Mouse (Mus musculus) CD4-positive, CD25-positive, alpha-beta regulatory T cell, adult 4 months (primary cell): ENCODE measurements around the gene Stk11. TPM values are rescaled to one million over a fixed set of nuclear protein-coding genes. Genes with fewer than 3 reads are reported as not detected.

Source experiments
- ATAC-seq: one replicate; pipeline ENCODE4 v1.8.0; 2017
- polyA plus RNA-seq, 2 experiments: library from polyadenylated mRNA; unstranded; fragments of 100-300 nt; shearing (Covaris generic); gene quantifications; one replicate each; pipeline ENCODE4 v1.2.1; 2017

The Stk11 gene
- polyA plus RNA-seq, 2 experiments from 2014 or later: 19.2 to 30.7 TPM

DNA sequence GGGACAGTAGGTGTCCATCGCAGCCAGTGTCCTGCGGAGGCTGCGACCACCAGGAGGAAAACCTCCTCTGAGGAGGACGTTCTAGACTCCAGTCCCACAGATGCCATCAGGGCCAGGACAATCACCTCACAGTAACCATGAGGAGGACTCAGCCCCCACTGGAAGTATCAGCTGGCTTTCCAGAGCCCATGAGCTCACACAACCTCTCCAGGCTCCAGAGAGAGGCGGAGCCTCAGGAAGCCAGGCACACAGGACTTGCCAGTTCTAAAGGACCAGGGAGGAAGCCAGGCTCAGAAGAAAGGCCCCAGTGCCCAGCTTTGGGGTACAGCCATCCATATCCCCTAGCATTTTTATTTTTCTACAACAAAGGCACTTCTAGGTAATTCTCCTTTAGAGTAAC lies 20.1 kb upstream of the Stk11 start:
- ATAC-seq: no peak

DNA sequence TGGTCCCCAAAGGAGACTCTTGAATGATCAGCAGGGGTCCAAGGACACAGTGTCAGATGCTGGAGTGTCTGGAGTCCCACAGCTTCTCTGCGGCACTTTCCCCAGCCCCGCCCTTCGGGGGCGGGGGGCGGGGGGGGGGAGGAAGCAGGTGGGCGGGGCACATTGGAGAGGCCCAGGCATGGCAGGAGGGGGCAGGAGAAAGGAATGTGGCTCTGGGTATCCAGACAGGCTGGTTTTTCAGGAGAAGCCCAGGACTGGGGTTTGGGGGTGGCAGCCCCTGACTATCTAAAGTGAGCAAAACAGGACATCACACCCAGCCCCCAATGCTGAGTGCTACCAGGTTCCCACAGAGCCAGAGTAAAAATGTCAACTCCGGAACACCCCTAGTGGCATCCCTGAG lies 18.3 kb upstream of the Stk11 start:
- ATAC-seq: no peak

DNA sequence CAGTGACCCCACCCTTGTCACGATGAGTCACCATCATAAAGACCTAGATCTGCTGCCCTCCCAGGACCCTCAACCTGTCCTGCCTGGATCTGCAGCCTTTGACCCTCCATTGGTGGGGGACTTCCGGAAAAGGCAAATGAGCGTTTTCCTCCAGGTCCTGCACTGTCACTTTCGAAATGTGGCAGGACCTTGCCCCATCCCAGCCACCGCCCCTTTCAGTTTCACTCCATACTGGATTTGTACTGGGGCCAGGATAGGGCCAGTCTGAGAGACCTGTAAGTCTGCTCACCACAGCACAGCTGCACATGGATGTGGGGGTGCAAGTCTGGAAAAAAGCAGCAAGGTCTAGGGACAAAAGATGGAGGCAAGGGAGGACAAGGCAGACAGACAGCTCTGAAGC lies 17.0 kb upstream of the Stk11 start:
- ATAC-seq: no peak

DNA sequence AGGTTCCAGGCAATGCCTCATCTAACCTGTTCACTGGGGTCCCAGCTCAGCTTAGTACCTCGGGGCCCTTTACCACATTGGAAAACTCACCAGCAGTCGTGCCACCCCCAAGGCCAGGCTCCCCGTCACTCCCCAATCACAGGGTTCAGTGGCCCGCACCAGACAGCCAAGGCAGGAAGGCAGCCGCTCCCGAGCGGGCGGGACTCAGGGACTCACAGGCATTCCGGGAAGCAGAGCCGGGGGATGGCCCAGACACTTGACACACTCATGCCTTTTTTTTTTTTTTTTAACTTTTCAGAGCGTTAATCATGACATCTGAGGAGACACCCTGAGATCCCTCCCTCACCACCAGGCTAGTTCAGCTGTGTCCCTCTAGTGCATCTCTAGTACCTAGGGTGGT lies 14.6 kb upstream of the Stk11 start:
- no peak for ATAC-seq

DNA sequence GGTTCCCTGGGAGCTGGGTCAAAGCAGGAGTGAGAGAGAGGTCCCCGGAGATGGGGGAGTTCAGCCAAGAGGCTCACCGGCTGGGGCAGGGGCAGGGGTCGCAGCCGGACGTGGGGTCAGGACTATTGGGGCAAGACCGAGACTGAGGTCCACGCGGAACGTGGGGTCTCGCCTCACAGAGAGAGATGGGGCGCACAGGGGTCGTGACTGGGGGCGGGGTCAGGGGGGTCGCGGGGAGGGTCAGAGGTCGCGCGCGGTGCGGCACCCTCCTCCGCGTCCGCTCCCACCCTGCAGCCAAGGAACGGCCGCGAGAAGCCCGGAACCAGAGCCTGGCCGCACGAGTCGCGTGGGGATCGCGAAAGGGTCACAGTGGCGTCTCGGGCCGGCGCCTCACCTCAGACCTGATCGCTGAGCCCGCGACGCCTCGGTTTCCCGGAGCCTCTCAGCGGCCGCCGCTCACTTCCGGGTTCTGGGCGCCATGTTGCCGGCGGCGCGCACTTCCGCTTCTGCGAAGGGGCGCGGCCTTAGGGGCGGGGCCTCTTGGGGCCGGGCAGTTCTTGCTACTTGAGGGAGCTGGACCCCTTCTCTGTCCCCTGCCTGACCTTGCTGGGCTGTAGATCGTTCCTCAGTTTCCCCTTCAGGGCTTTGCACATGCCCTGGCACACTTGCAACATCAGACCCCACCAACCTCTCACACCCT lies 13.2 kb upstream of the Stk11 start:
- peak; percentile 98 for ATAC-seq

DNA sequence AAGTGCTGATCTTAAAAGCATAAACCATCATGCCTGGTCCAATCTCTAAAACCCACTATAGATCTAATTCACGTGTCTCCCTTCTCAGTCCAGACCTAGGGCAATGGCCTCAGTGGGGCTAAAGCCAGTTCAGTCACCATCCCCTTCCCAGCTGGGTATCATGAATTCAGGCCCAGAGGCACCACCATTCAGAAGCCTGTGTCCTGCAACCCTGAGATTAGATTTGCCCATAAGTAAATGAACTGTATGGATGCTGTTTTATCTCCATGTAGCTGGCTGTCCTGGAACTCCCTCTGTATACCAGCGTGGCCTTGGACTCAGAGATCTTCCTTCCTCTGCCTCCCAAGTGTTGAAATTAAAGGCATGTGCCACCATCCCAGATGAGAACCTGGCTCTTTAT lies 12.6 kb upstream of the Stk11 start:
- no peak for ATAC-seq

DNA sequence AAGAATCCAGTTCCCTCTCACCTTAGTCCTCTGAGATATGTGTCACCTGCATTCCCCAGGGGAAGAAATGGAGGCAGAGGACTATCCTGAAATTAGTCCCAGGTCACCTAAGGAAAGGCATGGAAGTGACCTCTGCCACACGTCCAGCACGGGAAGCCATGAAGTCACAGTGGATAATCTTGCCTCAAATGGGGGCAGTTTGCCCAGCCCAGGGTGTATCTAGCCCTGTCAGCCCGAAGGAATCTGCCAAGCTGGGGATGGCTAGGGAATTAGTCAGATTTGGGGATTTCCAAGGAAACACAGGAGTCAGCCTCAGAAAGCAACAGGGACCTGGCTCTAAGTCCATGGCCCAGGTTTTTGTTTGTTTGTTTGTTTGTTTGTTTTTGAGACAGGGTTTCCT lies 11.4 kb upstream of the Stk11 start:
- ATAC-seq: no peak

DNA sequence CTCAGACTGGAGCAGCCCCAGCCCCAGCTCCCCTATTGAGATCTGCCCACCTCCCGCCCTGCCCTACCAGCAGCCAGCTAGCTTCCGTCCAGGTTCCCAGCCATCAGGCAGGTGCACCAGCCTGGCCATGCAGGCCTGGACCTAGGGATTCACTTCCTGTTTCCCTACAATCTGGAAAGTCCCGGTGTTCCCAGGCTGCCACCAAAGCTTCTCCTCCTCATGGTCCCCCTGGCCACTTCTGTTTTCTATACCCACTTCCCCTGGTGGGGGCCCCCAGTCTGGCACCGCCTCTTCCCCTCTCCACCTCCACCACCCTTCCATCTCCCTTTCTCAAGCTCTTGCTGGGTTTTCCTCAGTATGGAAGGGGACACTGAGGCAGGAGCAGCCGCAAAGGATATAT lies 10.1 kb upstream of the Stk11 start, which contains the start of gene Sbno2:
Gene Sbno2 (minus strand): TSS at position 112 of the 400 bp plus-strand sequence.
- no peak for ATAC-seq

DNA sequence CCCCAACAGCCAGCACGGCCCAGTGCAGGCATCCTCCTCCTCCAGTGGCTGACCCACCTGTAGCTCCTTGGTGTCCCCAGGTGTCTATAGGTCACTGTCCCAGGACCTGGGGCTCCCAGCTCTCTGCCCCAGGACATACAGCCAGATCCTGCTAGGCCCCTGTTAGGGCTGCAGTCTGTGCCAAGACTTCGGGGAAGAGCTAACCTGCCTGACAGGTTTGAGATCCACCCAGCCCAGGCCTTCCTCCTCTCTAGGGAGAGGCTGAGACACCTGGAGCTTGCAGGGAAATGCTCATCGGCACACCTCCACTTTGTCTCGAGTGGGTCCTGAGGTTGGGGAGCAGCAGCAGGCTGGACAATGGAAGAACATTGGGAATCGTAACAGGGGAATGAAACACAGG lies 9.7 kb upstream of the Stk11 start:
- ATAC-seq: no peak

DNA sequence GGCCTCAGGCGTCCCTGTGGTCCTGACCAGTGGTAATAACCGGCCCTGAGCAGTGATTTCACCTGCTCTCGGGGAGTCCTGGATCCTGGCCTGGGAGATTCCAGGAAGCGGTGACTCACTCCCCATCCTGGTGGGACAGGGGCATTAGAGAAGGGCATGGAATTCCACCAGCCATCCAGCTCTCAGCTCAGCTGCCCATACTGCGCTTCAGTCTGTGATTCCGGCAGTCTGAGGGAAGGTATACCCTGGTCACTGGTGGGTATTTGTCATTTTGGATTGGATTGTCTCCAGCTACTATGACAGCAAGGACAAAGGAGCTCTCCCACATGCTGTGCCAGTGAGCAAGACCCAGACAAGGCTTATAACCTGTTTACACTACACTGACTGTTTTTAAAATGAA lies 7.9 kb upstream of the Stk11 start:
- no peak for ATAC-seq

DNA sequence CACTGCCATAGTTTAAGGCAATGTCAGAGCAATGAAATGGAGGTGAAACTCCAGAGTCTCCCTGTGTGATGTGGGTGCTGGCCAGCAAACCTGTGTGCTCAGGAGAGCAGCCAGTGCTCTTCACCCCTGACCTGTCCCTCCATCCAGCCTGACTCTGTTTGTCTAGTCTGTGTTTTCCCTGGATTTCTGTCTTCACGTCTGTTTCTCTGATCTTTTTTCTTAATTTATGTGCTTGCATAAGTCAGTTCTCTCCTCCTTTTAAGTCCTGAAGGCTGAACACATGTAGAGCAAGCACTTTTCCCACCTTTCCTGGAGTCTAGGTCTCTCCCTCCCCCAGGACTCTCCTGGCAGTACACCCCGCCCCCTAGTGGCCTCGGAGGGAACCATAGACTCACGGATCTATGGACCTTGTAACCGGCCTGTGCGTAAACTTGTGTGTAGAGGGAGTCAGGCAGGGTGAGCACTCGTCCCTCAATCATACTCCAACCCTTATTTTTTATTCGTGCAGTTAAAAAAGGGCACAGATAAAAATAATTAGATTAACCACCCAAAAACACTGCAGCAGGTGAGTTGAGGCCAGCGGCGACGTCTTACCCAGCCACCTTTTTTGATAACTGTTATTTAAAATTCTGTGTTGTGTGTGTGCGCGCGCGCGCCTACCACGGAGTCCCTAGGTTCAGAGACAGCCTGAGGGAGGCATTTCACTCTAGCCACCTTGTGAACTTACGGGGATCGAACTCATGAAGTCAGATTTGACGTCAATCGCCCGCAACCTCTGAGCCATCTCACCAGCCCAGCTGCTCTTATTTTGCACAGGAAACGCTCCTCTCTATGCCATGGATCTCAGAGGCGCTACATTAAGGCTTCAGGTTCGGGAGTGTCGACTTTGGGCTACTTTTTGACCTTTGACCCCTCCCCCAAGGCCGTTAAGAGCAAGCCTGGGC lies 990 bp upstream of the Stk11 start:
- peak; percentile 18 for ATAC-seq

DNA sequence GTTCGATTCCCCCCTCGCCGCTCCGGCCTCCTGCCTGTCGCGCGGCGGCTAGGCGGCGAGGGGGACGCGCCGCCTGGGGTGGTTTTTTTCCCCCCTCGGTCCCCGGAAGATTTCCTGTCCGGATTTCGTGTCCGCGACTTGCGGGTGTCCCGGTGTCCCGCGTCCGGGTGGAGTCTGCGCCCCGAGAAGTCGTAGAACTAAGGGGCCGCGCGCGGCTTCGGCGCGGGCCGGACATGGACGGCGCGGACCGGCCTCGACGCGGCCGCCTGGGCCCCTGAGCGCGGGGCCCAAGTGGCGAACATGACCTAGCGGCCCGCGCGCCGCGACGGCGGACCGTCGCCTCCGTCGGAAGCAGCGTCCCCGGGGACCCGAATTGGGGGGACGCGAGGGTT lies 337 bp downstream of the Stk11 start:
- ATAC-seq: no peak

DNA sequence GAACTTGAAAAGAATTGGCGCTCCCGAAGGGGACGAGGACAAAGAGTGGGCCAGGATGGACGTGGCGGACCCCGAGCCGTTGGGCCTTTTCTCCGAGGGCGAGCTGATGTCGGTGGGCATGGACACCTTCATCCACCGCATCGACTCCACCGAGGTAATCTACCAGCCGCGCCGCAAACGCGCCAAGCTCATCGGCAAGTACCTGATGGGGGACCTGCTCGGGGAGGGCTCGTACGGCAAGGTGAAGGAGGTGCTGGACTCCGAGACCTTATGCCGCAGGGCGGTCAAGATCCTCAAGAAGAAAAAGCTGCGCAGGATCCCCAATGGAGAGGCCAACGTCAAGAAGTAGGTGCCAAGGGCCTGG lies 942 bp downstream of the Stk11 start:
- no peak for ATAC-seq

DNA sequence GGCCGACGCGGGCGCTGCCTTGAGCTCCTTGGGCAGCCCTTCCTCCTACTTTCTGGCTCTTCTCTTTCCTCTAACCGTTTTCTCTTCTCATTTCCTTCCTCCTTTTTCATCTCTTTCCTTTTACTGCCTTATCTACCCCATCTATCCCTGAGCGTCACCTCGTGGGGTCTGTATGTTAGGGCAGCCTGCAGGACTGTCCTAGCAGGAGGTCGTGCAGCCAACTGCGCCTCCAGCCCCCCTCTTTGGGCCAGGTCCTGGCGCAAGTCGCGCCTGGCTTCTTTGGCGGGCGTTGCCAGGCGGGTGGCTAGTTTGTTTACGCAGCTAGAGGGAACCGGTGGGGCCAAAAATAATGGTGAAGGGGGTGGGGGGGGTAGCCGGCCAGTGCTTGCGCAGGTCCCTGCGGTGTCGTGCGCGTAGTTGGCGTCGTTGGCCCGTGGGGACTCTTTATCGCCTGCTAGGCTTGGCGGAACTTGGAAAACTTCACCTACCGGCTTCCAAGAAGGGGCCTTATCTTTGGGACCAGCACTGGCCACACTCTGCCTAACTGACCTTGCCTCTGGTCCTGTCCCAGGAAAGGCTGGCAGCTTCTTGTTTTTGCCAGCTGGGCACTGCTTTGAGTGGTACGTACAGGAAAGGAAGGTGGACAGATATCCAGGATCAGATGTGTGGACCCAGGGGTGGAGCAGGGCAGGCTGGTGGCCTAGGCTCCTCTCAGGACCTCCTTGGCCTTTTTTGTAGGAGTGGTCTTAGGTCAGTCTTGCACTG lies 1.5 kb downstream of the Stk11 start:
- ATAC-seq: no peak

DNA sequence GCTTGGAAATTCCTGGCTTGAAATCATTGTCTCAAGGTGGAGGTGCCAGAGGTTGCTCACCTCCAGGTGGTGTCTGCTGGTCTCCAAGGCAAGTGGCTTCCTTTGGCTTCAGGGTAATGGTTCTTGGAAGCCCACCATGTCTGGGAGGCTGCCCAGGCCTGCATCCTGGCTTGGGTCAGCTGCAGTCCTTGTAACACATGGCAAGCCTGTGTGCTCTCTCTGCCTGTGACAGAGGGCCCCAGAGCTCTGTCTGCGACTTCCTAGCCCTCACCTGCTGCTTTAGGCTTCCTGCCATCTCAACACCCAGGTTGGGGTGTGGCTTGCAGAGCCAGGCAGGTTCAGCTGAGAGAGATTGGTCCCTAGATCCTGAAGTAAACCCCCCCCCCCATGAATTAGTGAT lies 2.1 kb downstream of the Stk11 start:
- no peak for ATAC-seq

DNA sequence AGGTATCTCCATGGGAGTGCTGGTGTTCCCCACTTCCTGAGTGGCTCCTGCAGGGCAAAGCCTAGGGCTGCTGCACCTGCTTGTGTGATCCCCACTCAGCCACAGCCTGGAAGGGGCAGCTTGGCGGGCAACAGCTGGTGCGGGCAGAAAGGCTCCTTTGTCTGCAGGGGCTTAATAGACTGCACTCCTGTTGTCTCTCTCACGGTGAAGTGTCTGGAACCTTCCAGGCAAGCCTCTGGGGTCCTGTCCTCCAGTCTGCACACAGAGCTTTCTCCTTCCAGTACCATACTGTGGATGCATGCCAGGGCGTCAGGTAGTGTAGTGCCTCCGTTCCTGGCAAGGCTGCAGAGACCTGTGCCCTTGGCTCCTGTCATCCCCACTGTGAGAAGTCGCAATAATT lies 2.9 kb downstream of the Stk11 start:
- no peak for ATAC-seq

DNA sequence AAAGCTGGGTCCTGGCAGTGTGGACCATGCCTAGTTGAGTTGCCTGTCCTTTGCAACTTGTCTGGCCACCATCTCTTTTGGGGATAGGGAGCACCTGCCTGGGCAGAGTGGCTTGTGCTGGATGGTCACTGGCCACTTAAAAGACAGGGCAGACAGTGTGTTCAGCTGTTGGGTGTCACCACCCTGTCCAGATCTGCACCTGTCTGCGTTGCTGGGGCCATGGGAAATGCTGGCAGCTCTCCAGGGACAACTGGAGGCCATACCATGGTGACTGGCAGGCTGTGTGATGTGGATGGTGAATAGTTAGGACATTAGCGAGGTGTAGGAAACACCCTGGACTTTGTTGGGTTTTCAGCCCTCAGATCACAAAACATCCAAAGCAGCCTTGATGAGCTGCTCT lies 4.5 kb downstream of the Stk11 start:
- no peak for ATAC-seq

DNA sequence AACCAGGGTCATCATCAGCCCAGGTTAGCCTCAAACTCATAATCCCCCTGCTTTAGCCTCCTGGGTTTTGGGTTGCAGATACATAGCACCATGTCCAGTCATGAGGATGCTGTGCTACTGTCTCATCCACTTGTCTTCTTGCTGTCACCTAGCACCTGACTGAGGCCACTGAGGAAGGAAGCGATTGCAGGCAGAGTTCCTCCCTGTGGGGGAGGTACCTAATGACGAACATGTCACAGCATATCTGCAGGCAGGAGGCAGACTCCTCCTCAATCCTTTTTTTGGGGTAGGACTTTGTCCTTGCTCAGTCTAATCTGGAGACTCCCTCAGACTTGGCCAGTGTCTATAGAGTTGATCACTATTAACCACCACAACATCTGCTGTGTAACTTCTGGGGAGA lies 6.0 kb downstream of the Stk11 start:
- ATAC-seq: no peak

DNA sequence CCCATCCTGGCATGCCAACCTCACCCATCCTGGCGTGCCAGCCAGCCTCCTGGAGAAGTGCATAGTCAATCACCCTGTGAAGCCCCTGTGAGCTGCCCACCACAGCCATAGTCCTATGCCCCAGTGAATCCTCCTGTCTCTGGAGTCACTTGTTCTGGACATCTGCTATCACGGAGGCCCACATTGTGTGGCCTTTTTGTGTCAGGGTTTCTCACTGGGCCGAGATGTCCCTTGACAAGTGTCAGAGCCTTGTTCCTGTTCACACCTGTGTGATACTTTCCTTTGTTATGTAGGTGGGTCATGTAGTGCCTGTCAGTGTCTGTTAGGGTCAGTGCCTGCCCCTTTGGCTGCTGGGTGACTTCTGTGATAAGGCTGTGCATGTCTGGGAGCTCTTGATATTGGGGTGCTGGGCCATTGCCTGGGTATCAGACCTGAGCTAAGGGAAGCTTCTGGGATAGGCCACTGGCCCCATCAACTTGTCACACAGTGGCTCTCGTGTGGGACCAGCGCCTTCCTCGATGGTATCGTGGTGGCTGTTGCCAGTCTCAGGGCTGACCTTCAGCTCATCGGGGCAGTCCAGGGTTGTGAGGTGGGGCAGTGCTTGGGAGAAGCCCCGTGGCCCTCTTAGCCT lies 8.4 kb downstream of the Stk11 start:
- ATAC-seq: no peak

DNA sequence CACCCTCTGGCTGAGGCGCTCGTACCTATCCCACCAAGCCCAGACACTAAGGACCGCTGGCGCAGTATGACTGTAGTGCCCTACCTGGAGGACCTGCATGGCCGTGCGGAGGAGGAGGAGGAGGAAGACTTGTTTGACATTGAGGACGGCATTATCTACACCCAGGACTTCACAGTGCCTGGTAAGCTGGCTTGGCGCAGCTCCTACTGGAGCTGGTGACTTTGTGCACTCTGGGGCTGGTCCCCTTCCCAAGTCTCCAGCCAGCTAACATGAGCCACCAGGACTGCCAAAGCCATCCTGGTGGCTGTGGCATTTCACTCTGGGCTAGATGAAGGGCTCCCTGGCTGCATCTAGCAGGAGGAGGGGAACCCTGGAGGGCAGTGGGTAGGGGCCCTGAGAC lies 12.3 kb downstream of the Stk11 start:
- ATAC-seq: no peak

DNA sequence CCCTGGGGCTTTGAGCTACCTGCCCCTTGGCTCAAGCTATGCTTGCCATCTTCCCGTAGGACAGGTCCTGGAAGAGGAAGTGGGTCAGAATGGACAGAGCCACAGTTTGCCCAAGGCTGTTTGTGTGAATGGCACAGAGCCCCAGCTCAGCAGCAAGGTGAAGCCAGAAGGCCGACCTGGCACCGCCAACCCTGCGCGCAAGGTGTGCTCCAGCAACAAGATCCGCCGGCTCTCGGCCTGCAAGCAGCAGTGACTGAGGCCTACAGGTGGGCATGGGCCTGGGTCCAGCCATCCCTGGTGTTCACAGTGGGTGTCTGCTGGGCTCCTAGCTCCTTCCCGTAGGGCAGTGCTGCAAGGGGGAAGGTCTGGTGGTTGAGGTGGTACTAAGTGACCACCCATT lies 14.2 kb downstream of the Stk11 start:
- ATAC-seq: no peak

DNA sequence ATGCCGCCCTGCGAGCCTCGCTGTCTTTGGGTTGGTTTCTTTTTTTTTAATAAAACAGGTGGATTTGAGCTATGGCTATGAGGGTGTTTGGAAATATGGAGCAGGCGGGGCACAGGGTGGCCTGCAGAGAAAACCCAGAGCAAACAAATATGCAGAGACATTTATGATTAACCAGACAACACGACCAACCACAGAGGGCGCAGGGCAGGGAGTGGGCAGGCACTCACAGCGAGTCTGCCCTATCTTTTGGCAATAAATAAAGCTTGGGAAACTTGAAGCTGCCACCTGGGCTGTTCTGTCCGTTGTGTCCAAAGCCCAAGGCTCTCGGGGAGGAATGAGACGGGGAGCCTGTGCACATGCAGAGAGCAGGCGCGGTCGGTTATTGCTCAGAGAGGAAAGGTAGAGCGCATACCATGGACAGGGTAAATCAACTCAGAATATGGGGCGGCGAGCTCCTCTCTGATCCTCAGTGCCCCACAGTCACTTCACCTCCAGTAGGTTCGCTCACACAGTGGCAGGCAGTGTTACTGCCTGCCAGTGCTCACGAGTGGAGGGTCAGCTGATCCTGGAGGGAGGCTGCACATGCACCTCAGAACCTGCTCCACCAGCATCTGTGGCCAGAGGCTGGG lies 14.9 kb downstream of the Stk11 start:
- ATAC-seq: no peak
